Mouse (Mus musculus) hindbrain, embryonic 13.5 days (tissue): Measurements from ENCODE around the gene Nostrin. TPM values are rescaled to one million over a fixed set of nuclear protein-coding genes. Genes with fewer than 3 reads are reported as not detected.

Experiments
- ATAC-seq: fragments of 200-750 bp; cut with Nextera tagmentation; 2 replicates; pipeline ENCODE4 v1.8.0; 2017; ENCODE audit warnings: moderate TSS enrichment; ENCODE audit not compliant: low FRiP score
- H3K27ac ChIP-seq: fragments of 300-500 bp; sonication (generic); 2 replicates; pipeline ENCODE4 v1.5.1; 2015; ENCODE audit warnings: inconsistent platforms, mild to moderate bottlenecking, moderate library complexity
- H3K27me3 ChIP-seq: fragments of 300-500 bp; sonication (generic); 2 replicates; pipeline ENCODE4 v1.6.1; 2015; ENCODE audit warnings: mild to moderate bottlenecking, inconsistent platforms
- H3K36me3 ChIP-seq: fragments of 300-500 bp; sonication (generic); 2 replicates; pipeline ENCODE4 v1.6.1; 2015; ENCODE audit warnings: mild to moderate bottlenecking, inconsistent platforms
- H3K4me1 ChIP-seq: fragments of 300-500 bp; sonication (generic); replicated peaks from 2 replicates; pipeline ENCODE4 v1.6.1; 2015; ENCODE audit warnings: inconsistent platforms
- H3K4me2 ChIP-seq: fragments of 300-500 bp; sonication (generic); 2 replicates; pipeline ENCODE4 v1.6.1; 2015; ENCODE audit warnings: inconsistent platforms, mild to moderate bottlenecking, moderate library complexity
- H3K4me3 ChIP-seq: fragments of 300-500 bp; sonication (generic); 2 replicates; pipeline ENCODE4 v1.5.1; 2015; ENCODE audit warnings: mild to moderate bottlenecking, inconsistent platforms
- H3K9ac ChIP-seq: fragments of 300-500 bp; sonication (generic); 2 replicates; pipeline ENCODE4 v1.6.1; 2015; ENCODE audit warnings: mild to moderate bottlenecking, inconsistent platforms
- H3K9me3 ChIP-seq: fragments of 300-500 bp; sonication (generic); 2 replicates; pipeline ENCODE4 v1.6.1; 2016; ENCODE audit warnings: inconsistent platforms
- WGBS: fragments of 180-500 bp; shearing (Covaris S2); methylation state at CpG from one replicate; pipeline ENCODE4 v1.1.7; 2015; 5-methylcytosine and 5-hydroxymethylcytosine counted together
- polyA plus RNA-seq: library from polyadenylated mRNA; unstranded; fragments of >200 nt; fragmentation: Nextera tagmentation; extraction: Ambion mirVana; gene quantifications from 2 replicates; pipeline ENCODE4 v1.2.1, GENCODE M21; 2015

Nostrin gene
- 0.71 and 1.1 TPM in 2 replicates for polyA plus RNA-seq

DNA sequence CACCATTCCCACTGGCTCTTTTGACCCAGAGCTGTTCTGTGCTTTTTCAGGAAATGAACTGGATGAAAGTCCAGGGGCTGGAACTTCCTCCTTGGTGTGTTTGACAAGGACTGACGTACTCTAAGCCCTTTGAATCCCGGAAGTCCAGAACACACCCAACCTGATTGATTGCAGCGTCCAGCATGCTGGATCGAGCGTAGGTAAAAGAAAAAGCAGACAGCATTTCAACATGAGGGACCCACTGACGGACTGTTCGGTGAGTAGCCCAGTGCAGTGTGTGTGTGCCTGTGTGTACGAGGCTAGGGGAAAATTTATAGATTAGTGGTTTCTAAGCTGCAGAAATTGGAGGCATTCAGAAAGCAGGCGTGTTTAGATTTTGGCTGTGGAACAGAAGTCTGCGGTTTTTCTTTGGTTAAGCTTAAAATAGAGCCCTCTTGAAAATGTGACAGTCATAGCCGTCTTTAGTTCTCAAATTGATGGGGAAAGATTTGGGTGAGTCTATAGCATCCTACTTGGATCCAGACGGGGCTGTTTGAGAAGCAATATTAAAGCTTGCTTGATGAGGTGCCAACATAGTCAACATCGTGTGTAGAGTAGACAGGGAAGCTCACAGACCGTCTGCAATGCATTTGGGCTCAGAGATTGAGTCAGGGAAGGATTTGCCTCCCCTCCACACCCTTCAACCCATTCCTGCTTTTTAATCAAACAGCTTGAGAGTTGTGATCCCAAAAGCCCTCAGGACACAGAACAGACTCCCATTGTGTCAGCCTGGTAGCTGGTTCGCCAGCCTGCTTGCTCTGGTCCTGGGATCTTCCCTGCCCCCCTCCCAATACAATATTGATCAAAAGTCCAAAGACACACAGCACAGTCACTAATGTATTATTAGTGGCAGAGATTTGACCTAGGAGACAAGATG lies at the start of gene Nostrin:
Gene Nostrin (plus strand): TSS at position 140 of the 916 bp plus-strand sequence.
- H3K27me3 ChIP-seq = 0 out of 2 replicates have a peak, but pooled peaks cover 2% of the 10 kb centered on the region
- H3K4me1 ChIP-seq = no peaks in the 10 kb centered on the region
- 81% methylated on average over 15 of the region's 15 CpGs for WGBS
- H3K27ac ChIP-seq = no peak within 1 kb of the TSS
- H3K9ac ChIP-seq = no peak within 1 kb of the TSS
- H3K9me3 ChIP-seq = no peaks in the 10 kb centered on the region
- no peaks in the 10 kb centered on the region for H3K36me3 ChIP-seq
- no peak within 1 kb of the TSS for H3K4me2 ChIP-seq
- no peak within 1 kb of the TSS for H3K4me3 ChIP-seq
- ATAC-seq = no peak

DNA sequence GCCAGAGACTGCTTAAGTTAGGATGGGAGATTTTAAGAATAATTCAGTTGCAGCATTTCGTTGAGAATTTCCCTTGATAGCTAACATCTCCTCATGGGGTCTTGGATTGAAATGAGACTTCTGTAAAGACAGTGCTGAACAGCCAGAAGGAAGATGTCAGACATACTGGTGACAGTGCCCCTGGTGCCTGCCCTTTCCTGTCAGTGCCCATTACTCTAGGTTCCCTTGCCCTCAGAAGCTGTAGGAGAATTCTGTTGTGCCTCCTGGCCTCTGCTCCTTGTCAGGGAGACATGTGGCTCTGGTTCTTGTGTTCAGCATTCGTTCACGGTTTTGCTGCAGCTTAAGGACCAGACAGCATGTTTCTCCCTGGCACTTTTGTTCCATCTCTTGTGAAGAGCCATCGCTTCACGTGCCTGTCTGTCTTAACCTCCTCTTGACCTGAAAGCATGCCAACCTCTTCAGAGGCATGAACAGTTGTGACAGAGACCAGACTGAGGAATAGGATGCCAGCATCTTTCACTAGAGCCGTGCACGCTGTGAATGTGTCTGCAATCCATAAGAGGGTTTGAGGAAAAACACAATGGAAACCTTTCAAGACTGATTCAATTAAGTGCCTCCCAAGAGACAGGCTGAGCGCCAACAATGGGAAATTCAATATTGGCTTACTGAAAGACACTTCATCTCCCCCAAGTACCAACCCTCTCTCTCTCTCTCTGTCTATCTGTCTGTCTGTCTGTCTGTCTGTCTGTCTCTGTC lies 48.9 kb upstream of the Nostrin start:
- Histone ChIP-seq H3K27ac (peak overlapping the region; percentile 73), H3K9me3 (no peaks in the 10 kb centered on the region), H3K9ac (no peak overlapping the region), H3K4me2 (0 out of 2 replicates have a peak overlapping the region, but pooled peaks have one; percentile 2), H3K4me1 (peaks cover 35% of the 10 kb centered on the region), H3K27me3 (no peaks in the 10 kb centered on the region), H3K36me3 (no peaks in the 10 kb centered on the region; the same call in 1 of the 2 replicates), H3K4me3 (no peak overlapping the region)
- peak; percentile 79 for ATAC-seq
- 27% methylated on average over 8 of the region's 8 CpGs for WGBS

GRCm38 (mm10) chr2:69095836-69096235 lies 39.8 kb upstream of the Nostrin start:
- Histone ChIP-seq H3K4me3 (no peak overlapping the region), H3K27ac (no peak overlapping the region), H3K4me2 (no peak overlapping the region), H3K4me1 (no peaks in the 10 kb centered on the region), H3K27me3 (no peaks in the 10 kb centered on the region), H3K36me3 (peaks cover 3% of the 10 kb centered on the region; the same call in 1 of the 2 replicates), H3K9me3 (no peaks in the 10 kb centered on the region), H3K9ac (no peak overlapping the region)
- ATAC-seq = no peak

DNA sequence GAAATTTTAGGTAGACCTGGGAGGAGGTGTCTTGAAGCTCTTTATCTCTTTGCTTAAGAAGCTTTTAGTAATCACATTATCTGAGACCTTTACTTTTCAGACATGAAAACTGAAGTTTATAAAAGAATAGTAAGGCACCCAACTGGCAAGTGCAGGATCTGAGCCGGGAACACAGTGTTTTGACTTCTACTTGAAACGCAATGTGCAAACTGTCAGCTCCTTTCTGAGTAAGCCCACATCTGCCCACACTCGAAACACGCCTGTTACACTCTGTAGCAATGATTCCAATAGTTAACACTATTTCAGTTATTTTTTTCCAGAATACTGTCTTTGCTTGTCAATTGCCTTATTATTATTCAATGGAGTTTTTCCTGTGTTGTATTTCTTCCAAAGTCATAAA lies 38.8 kb upstream of the Nostrin start:
- Histone ChIP-seq H3K4me3 (no peak overlapping the region), H3K27me3 (no peaks in the 10 kb centered on the region), H3K4me2 (no peak overlapping the region), H3K4me1 (no peaks in the 10 kb centered on the region), H3K36me3 (peaks cover 3% of the 10 kb centered on the region; the same call in 1 of the 2 replicates), H3K9me3 (no peaks in the 10 kb centered on the region), H3K27ac (no peak overlapping the region), H3K9ac (no peak overlapping the region)
- WGBS = 86% methylated on average over 4 of the region's 4 CpGs
- no peak for ATAC-seq

DNA sequence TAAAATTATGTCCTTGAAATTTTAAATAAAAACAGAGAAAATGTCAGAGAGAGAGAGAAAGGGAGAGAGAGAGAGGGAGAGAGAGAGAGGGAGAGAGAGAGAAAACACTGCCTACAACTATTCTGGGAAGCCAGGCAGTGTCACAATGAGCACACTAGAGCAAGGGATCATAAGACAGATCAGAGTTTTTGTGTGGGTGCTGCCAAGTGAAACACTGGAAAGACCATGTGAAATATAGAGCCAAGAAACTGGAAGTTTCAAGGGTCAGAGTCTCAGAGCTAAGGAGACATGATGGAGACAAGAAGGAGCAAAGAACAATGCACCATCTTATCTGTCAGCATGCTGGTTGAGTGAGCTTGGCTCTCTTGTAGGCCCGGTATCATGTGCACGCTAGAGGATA lies 38.1 kb upstream of the Nostrin start:
- Histone ChIP-seq H3K9ac (no peak overlapping the region), H3K9me3 (no peaks in the 10 kb centered on the region), H3K4me2 (no peak overlapping the region), H3K27me3 (no peaks in the 10 kb centered on the region), H3K27ac (no peak overlapping the region), H3K4me1 (no peaks in the 10 kb centered on the region), H3K4me3 (no peak overlapping the region), H3K36me3 (peaks cover 3% of the 10 kb centered on the region; the same call in 1 of the 2 replicates)
- WGBS = 92% methylated on average over 2 of the region's 2 CpGs
- ATAC-seq = no peak

DNA sequence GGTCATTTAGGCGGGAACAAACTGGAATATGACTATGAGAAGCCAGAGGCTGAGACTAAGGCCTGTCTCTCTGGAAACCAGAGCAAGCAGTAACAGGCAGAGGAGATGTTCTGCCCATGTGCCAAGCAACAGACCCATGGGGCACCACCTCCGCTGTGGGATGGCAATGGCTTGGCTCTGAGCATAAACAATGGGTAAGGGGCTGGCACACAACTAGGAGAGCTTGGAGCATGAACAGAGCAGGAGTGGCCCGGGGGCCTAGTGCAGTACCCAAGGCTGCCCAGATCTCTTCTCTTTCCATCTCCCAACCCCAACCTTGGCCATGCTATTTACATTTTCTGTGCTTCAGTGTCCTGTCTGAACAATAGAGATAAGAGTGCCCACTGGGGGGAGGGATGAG lies 36.9 kb upstream of the Nostrin start:
- ATAC-seq = no peak
- 82% methylated on average over 3 of the region's 3 CpGs for WGBS
- no peak overlapping the region for H3K27ac ChIP-seq

DNA sequence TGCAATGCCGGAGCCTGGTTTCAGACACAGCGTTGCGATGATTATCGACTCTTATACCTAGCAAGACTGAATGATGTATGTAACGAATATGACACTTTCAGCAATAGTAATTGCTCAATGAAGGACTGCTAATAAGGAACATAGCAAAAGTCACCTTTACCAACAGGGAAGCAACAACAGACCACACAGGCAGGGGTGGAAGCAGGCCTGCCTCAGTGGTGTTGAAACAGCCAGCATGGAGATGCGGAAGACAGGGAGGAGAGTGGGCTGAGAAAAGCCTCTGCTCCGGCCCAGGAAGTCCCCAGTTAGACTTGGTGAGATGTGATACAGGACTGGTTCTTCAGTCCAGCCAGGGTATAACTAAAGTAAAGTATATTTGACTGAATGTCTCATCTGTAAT lies 36.5 kb upstream of the Nostrin start:
- 93% methylated on average over 7 of the region's 7 CpGs for WGBS
- Histone ChIP-seq H3K9ac (no peak overlapping the region), H3K27me3 (no peaks in the 10 kb centered on the region), H3K4me2 (no peak overlapping the region), H3K9me3 (no peaks in the 10 kb centered on the region), H3K4me3 (no peak overlapping the region), H3K36me3 (peaks cover 3% of the 10 kb centered on the region; the same call in 1 of the 2 replicates), H3K4me1 (no peaks in the 10 kb centered on the region), H3K27ac (no peak overlapping the region)
- no peak for ATAC-seq

More for the DNA sequence above, 36.9 kb upstream of the Nostrin start:
- Histone ChIP-seq H3K27me3 (no peaks in the 10 kb centered on the region), H3K4me3 (no peak overlapping the region), H3K9me3 (no peaks in the 10 kb centered on the region), H3K4me2 (no peak overlapping the region), H3K4me1 (no peaks in the 10 kb centered on the region), H3K9ac (no peak overlapping the region), H3K36me3 (peaks cover 3% of the 10 kb centered on the region; the same call in 1 of the 2 replicates)

- ATAC-seq = no peak
- Histone ChIP-seq H3K4me1 (no peaks in the 10 kb centered on the region), H3K27me3 (no peaks in the 10 kb centered on the region), H3K36me3 (peaks cover 3% of the 10 kb centered on the region; the same call in 1 of the 2 replicates), H3K9me3 (no peaks in the 10 kb centered on the region), H3K27ac (no peak overlapping the region), H3K4me3 (no peak overlapping the region), H3K9ac (no peak overlapping the region), H3K4me2 (no peak overlapping the region)
- 21% methylated on average over 3 of the region's 3 CpGs for WGBS
Observed at GRCm38 (mm10) chr2:69100706-69101105, 34.9 kb upstream of the Nostrin start.

GRCm38 (mm10) chr2:69103526-69103925 lies 32.1 kb upstream of the Nostrin start:
- H3K36me3 ChIP-seq = peaks cover 9% of the 10 kb centered on the region; the same call in 1 of the 2 replicates
- H3K9me3 ChIP-seq = no peaks in the 10 kb centered on the region
- no peaks in the 10 kb centered on the region for H3K27me3 ChIP-seq
- H3K9ac ChIP-seq = no peak overlapping the region
- no peaks in the 10 kb centered on the region for H3K4me1 ChIP-seq
- WGBS = 73% methylated on average over 3 of the region's 3 CpGs
- no peak overlapping the region for H3K4me2 ChIP-seq
- no peak overlapping the region for H3K27ac ChIP-seq
- no peak for ATAC-seq
- H3K4me3 ChIP-seq = no peak overlapping the region

DNA sequence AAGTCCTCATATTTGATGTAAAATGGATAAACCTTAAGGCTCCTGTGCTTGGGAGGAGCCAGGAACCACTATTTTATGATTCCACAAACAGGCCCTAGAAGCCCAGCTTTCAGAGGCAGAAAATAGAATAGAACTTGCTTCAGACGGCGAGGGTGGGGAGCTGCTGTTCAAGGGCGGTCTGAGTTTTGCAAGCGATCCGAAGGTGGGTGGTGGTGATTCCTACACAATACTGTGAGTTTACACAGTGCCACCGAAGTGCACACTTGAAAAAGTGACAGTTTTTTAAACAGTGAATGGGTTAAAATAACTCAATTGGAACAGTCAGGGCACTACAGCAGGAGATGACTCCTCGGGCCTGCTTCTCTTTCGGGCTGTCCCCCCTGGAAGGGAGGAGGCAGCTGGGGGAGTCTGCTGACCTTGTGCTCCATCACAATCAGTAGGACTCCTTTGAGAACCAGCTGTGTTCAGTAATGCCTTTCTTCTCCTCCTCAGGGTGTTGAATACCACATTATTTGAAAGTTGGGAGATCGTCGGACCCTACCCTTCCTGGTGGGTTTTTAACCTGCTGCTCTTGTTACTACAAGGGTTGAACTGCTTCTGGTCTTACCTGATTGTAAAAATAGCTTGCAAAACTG lies 31.0 kb upstream of the Nostrin start:
- H3K4me1 ChIP-seq = no peaks in the 10 kb centered on the region
- no peak overlapping the region for H3K9ac ChIP-seq
- H3K27me3 ChIP-seq = no peaks in the 10 kb centered on the region
- H3K27ac ChIP-seq = no peak overlapping the region
- peaks cover 10% of the 10 kb centered on the region for H3K36me3 ChIP-seq
- no peak for ATAC-seq
- no peak overlapping the region for H3K4me3 ChIP-seq
- 48% methylated on average over 10 of the region's 10 CpGs for WGBS
- no peaks in the 10 kb centered on the region for H3K9me3 ChIP-seq
- H3K4me2 ChIP-seq = no peak overlapping the region

GRCm38 (mm10) chr2:69109246-69109645 lies 26.4 kb upstream of the Nostrin start:
- WGBS = 86% methylated on average over 5 of the region's 5 CpGs
- Histone ChIP-seq H3K27ac (no peak overlapping the region), H3K4me1 (no peaks in the 10 kb centered on the region), H3K4me3 (no peak overlapping the region), H3K9me3 (no peaks in the 10 kb centered on the region), H3K36me3 (peaks cover 18% of the 10 kb centered on the region), H3K27me3 (no peaks in the 10 kb centered on the region), H3K9ac (no peak overlapping the region), H3K4me2 (no peak overlapping the region)
- ATAC-seq = no peak

GRCm38 (mm10) chr2:69109710-69110109 lies 25.9 kb upstream of the Nostrin start:
- no peak for ATAC-seq
- peaks cover 18% of the 10 kb centered on the region for H3K36me3 ChIP-seq
- H3K27me3 ChIP-seq = no peaks in the 10 kb centered on the region
- H3K4me2 ChIP-seq = no peak overlapping the region
- no peak overlapping the region for H3K9ac ChIP-seq
- H3K9me3 ChIP-seq = no peaks in the 10 kb centered on the region
- H3K27ac ChIP-seq = no peak overlapping the region
- H3K4me3 ChIP-seq = no peak overlapping the region
- 62% methylated on average over 7 of the region's 7 CpGs for WGBS
- no peaks in the 10 kb centered on the region for H3K4me1 ChIP-seq
